Mouse (Mus musculus): ENCODE data around the gene Trpm4. TPM values are rescaled to one million over a fixed set of nuclear protein-coding genes. Genes with fewer than 3 reads are reported as not detected.
A peak's percentile ranks its signal among the peaks of the same experiment; 100 is the strongest.
"Not testable (repeated sequence)": the region's sequence is repeated elsewhere in the genome, so short reads cannot be mapped to it uniquely, and the experiment has no call there.

Trpm4 gene
- total RNA-seq, 1 experiment from 2014 or later = 14.2 TPM

- DNase-seq = no peak
Observed at GRCm38 (mm10) chr7:45312023-45312422, 21.6 kb downstream of the Trpm4 start.

DNA sequence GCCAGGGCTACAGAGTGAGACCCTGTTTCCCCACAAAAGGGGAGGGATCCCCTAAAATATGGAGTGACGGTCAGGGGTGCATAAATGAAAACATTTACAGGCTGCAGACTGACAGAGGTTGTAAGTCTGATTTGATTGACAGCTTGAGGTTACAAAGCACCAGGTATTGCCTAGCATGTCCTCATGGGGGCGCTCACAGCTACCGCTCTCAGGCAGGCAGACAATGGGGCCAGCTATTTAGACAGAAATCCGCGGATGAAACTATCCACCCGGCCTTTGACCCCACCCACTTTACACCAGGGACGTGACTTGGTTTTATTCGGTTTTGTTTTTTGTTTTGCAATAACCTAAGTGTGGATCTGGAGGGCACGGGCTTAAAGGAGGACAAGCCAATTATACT is 24.1 kb downstream of the Trpm4 start:
- peak; percentile 53 for DNase-seq

- DNase-seq = no peak
Observed at GRCm38 (mm10) chr7:45308551-45309240, 24.9 kb downstream of the Trpm4 start.

GRCm38 (mm10) chr7:45305275-45305674 is 28.3 kb downstream of the Trpm4 start:
- DNase-seq = peak; percentile 67

- DNase-seq = no peak
Observed at GRCm38 (mm10) chr7:45304869-45305268, 28.7 kb downstream of the Trpm4 start.

GRCm38 (mm10) chr7:45302626-45303025 is 31.0 kb downstream of the Trpm4 start:
- DNase-seq = no peak

DNA sequence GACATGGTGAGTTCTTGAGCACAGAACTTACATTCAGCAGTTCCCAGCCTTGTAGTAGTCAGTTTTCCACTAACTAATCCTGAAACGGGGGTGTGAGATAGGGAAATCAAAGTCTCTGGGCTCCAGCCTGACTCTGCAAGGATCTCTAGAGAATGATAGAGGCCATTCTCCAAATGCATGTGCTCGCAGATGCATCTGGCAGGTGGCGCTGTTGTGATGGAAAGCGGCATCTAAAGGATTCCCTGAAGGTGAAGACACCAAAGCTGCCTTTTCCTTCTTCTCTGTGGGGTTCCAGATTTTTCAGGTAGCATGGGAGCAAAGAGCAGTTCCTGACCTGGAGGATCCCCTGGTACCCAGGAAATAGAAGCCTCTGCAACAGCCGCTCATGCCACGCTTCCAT is 33.3 kb downstream of the Trpm4 start:
- DNase-seq = peak; percentile 72

DNA sequence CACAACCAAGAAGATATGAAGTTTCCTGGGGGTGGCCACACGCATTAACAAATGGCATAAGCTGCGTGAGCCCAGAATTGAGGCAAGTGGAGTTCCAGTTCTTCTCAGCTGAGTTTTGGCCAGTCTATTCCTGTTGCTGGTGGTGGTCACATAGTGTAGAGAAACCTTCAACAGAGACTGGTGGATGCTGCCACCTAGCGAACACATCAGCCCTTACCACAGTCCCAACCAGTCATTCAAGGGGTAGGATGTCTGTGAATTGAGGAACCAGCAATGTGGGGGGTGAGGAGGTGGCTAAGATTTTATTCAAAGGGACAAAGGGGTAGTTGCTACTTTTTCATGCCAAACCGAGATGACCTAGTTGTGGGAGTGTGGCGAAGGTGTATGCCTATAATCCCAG is 33.8 kb downstream of the Trpm4 start:
- DNase-seq = no peak

GRCm38 (mm10) chr7:45297563-45297962 is 36.0 kb downstream of the Trpm4 start:
- DNase-seq = no peak

DNA sequence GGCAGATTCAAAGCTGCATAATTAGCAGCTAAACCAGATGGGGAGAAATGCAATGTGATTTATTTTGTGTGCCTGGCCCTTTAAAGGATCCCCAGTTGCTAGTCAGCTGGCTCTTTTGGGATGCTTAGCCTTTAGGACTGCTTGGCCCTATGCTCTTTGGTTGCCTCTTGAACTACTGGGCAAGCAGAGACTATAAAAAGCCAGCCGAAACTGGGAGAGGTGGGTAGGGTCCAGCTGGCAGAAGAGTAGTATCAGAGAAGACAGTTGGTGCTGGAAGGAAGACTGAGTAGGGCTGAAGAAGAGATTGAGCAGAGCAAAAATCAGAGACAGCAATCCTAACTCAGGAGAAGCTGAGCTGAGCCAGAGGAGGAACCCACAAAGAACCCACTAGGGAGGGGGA is 37.0 kb downstream of the Trpm4 start:
- no peak for DNase-seq

DNA sequence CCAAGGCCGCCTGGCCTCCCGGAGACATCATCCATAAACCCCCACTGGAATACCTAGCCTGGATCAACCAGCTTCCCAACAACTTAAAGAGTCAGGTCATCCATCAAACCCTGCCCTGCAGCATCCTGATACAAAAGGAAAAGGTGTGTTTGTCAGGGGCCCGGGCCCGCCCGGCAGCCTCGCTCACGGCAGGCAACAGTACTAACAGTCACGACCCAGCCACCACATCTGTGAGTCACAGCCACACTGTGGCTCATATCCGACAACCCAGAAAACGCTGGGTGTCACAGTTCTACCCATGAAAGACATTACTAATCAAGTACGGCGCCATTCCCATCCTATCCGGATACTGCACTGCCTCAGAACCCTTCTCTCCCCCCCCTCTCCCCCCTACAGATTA is 47.1 kb downstream of the Trpm4 start:
- no peak for DNase-seq

- DNase-seq = peak; percentile 81
Observed at GRCm38 (mm10) chr7:45277136-45277760, 56.3 kb downstream of the Trpm4 start, which contains the start of gene Slc6a21. TSS of gene Slc6a21 (plus strand) at chr7:45277513.

DNA sequence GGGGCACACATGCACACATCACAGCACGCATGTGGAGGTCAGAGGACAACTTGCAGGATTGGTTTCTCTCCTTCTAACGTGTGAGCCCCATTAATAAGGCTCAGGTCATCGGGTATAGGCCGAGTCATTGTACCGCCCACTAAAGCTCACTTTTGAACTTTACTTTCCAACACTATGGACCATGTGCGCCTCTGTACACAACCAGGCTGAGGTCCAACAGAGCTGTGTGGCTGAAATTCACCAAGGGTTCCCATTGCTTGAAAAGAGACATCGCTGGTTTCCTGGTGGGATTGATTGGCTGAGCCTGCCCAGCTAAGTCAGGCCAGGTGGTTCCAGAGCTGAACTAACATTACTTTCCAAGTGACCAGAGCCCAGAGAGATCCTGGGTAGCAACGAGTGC is 59.9 kb downstream of the Trpm4 start:
- no peak for DNase-seq

GRCm38 (mm10) chr7:45272786-45273412 is 60.7 kb downstream of the Trpm4 start:
- no peak for DNase-seq

GRCm38 (mm10) chr7:45265518-45265917 is 68.1 kb downstream of the Trpm4 start:
- DNase-seq = no peak

DNA sequence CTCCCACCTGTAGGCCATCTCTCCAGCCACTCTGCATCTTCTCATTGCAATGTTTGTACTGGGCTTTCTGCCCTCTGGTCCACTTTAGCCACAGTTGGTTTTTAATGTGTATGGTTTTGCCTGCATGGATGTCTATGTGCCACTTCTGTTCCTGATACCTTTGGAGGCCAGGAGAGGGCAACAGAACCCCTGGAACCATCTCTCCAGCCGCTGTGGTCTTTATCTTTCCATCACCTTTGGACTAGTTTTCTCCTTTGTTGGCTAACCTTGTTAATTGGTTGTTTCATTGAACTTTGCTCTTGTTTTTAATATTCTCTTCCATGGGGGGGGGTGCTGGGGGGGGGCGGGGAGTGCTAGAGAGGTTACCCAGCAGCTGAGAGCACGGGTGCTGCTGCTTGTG is 69.2 kb downstream of the Trpm4 start:
- no peak for DNase-seq

GRCm38 (mm10) chr7:45263006-45263607 is 70.5 kb downstream of the Trpm4 start:
- no peak for DNase-seq

DNA sequence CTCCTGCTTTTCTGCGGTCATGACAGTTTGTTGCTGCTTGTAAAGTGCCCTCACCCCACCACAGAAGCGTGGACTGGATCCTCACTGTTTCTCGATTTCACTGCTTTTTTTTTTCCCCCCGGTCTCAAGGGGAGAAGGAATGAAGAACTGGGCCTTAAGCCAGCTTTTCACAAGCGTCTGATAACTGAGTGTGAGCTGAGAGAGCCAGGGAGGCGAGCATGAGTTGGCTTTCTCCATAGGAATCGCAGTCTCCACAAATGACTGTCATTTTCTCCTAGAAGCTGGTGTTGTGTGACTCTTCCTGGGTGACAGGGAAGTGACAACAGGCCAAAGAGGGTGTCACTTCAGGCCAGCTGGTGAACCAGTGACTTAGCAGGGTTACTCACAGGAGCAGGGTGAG is 71.3 kb downstream of the Trpm4 start:
- DNase-seq = no peak

DNA sequence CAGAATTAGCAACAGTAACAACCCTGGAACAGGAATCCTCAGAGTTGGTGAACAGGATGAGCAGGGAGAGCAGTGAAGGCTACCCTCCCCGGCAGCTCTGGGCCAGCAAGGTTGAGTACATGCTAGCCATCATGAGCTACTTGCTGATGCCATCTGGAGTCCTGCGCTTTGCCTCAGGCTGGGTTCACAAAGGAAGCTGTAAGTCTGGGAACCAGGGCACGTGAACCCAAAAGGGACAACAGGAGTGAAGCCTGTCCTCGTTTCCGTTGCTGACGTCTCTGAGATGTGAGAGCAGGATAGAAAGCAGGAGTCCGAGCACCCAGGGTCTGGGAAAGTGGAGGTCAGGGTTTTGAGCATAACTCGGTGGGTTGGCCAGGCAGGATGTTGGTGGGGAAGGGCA is 74.3 kb downstream of the Trpm4 start:
- no peak for DNase-seq

GRCm38 (mm10) chr7:45257063-45257840 is 76.3 kb downstream of the Trpm4 start:
- DNase-seq = no peak

- not testable (repeated sequence) for DNase-seq
Observed at GRCm38 (mm10) chr7:45255822-45256221, 77.8 kb downstream of the Trpm4 start.

DNA sequence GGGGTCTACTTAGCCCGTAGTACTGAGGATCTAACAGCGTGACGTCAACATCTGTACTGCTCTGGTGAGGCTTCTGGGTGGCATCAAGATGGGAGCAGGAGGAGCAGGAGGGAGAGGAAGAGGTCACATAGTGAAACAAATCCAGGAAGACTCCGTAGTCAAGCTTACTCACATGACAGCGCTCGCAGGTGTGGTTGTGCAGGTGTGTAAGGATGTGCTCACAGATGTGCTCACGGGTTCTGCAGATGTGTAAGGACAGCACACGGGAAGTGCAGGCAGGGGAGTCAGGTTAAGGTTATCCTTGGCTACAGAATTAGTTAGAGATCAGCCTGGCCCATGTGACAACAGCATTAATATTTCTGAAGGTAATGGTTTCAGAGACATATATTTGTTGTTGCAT is 79.8 kb downstream of the Trpm4 start:
- DNase-seq = no peak

Measured in adrenal gland, postnatal 25 days (tissue).